Mouse (Mus musculus) spleen, adult 2 months (tissue): ENCODE measurements around the gene Dgcr2.

Experiments
- CTCF ChIP-seq: fragments of 200-500 bp; IDR thresholded peaks from 2 replicates; pipeline ENCODE4 v1.5.1; 2011; ENCODE audit warnings: mild to moderate bottlenecking, inconsistent platforms; ENCODE audit not compliant: insufficient read depth, insufficient read length, insufficient replicate concordance; ENCODE audit errors: extremely low read depth
- POLR2A ChIP-seq: fragments of 200-500 bp; IDR thresholded peaks from 2 replicates; pipeline ENCODE4 v1.6.1; 2011; ENCODE audit warnings: low read depth, low read length, inconsistent platforms

DNA sequence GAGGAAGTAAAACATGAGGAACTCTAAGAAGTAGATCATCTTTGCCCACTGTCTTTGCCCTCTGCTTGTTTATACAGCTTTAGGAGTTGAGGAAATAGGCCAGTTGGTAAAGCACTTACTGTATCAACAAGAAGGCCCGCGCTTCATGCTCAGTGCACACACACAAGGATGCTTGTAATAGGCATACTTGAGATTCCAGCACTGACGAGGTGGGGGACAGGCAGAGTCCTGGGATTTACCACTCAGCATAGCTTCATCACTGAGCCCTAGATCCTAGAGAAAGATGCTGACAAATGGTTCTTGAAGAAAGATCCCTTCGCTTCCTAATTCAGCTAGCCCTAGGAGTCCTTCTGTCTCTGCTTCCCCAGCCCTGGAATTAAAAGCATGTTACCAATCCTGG lies 85.2 kb downstream of the Dgcr2 start:
- no peak for TF ChIP-seq CTCF
- TF ChIP-seq POLR2A, result no peak
